Mouse (Mus musculus) heart, embryonic 16.5 days (tissue): Measurements from ENCODE around the gene Acer1. TPM values are rescaled to one million over a fixed set of nuclear protein-coding genes. Genes with fewer than 3 reads are reported as not detected.

Source experiments
- ATAC-seq: fragments of 200-750 bp; cut with Nextera tagmentation; replicated peaks from 2 replicates; pipeline ENCODE4 v1.8.0; 2017; ENCODE audit warnings: moderate number of reproducible peaks; ENCODE audit not compliant: insufficient read depth, low FRiP score; ENCODE audit errors: extremely low read depth
- H3K27ac ChIP-seq: fragments of 300-500 bp; sonication (generic); 2 replicates; pipeline ENCODE4 v1.5.1; 2014; ENCODE audit warnings: mild to moderate bottlenecking, low read length, control low read depth, moderate library complexity
- H3K27me3 ChIP-seq: fragments of 300-500 bp; sonication (generic); 2 replicates; pipeline ENCODE4 v1.6.1; 2014; ENCODE audit warnings: low read length, mixed read lengths; ENCODE audit not compliant: control insufficient read depth, insufficient read depth
- H3K36me3 ChIP-seq: fragments of 300-500 bp; sonication (generic); 2 replicates; pipeline ENCODE4 v1.6.1; 2014; ENCODE audit not compliant: control insufficient read depth, insufficient read depth
- H3K4me1 ChIP-seq: fragments of 300-500 bp; sonication (generic); 2 replicates; pipeline ENCODE4 v1.6.1; 2014; ENCODE audit warnings: low read length, mixed read lengths; ENCODE audit not compliant: control insufficient read depth, insufficient read depth
- H3K4me2 ChIP-seq: fragments of 300-500 bp; sonication (generic); 2 replicates; pipeline ENCODE4 v1.6.1; 2014; ENCODE audit warnings: low read depth, mild to moderate bottlenecking, control low read depth, low read length
- H3K4me3 ChIP-seq: fragments of 300-500 bp; sonication (generic); 2 replicates; pipeline ENCODE4 v1.5.1; 2014; ENCODE audit warnings: mild to moderate bottlenecking, control low read depth, low read length
- H3K9ac ChIP-seq: fragments of 300-500 bp; sonication (generic); 2 replicates; pipeline ENCODE4 v1.6.1; 2014; ENCODE audit warnings: low read length, control low read depth
- H3K9me3 ChIP-seq: fragments of 300-500 bp; sonication (generic); replicated peaks from 2 replicates; pipeline ENCODE4 v1.6.1; 2016; ENCODE audit warnings: low read length; ENCODE audit not compliant: control insufficient read depth
- WGBS: fragments of 180-500 bp; shearing (Covaris S2); extraction: QIAGEN DNeasy Blood & Tissue Kit; methylation state at CpG from one replicate; pipeline ENCODE4 v1.1.7; 2014; 5-methylcytosine and 5-hydroxymethylcytosine counted together
- polyA plus RNA-seq: library from polyadenylated mRNA; unstranded; fragments of >200 nt; fragmentation: Nextera tagmentation; extraction: Ambion mirVana; gene quantifications from 2 replicates; pipeline ENCODE4 v1.2.1, GENCODE M21; 2015

Acer1 gene
- polyA plus RNA-seq, 1 experiment from 2014 or later, result 0.05 TPM

GRCm38 (mm10) chr17:56935363-56936131, 46.4 kb downstream of the Acer1 start, which contains the start of gene Mllt1:
Gene Mllt1, minus strand, starts transcription at chr17:56935415.
- Histone ChIP-seq H3K27me3 (no peaks in the 10 kb centered on the region), H3K4me2 (peak within 1 kb of the TSS; percentile 85), H3K9me3 (peaks cover 4% of the 10 kb centered on the region; the same call in 1 of the 2 replicates), H3K36me3 (no peaks in the 10 kb centered on the region), H3K4me3 (peak within 1 kb of the TSS; percentile 97), H3K9ac (peak within 1 kb of the TSS; percentile 97), H3K27ac (peak within 1 kb of the TSS; percentile 76), H3K4me1 (peaks cover 14% of the 10 kb centered on the region)
- WGBS, result 2% methylated on average over 76 of the region's 76 CpGs
- peak; percentile 99 for ATAC-seq

GRCm38 (mm10) chr17:56934545-56935330, 47.2 kb downstream of the Acer1 start:
- Histone ChIP-seq H3K4me1 (peaks cover 14% of the 10 kb centered on the region), H3K36me3 (no peaks in the 10 kb centered on the region), H3K27ac (peak overlapping the region; percentile 76), H3K9me3 (peaks cover 4% of the 10 kb centered on the region; the same call in 1 of the 2 replicates), H3K4me3 (peak overlapping the region; percentile 97), H3K4me2 (peak overlapping the region; percentile 85), H3K27me3 (no peaks in the 10 kb centered on the region), H3K9ac (peak overlapping the region; percentile 97)
- 2% methylated on average over 42 of the region's 45 CpGs for WGBS
- ATAC-seq, result peak; percentile 34

GRCm38 (mm10) chr17:56933395-56933794, 48.5 kb downstream of the Acer1 start:
- peaks cover 4% of the 10 kb centered on the region; the same call in 1 of the 2 replicates for H3K9me3 ChIP-seq
- no peaks in the 10 kb centered on the region for H3K27me3 ChIP-seq
- H3K4me3 ChIP-seq, result no peak overlapping the region
- 93% methylated on average over 2 of the region's 2 CpGs for WGBS
- H3K4me1 ChIP-seq, result peaks cover 25% of the 10 kb centered on the region
- no peak for ATAC-seq
- H3K27ac ChIP-seq, result no peak overlapping the region
- no peak overlapping the region for H3K9ac ChIP-seq
- no peaks in the 10 kb centered on the region for H3K36me3 ChIP-seq
- H3K4me2 ChIP-seq, result no peak overlapping the region

GRCm38 (mm10) chr17:56930026-56930425, 51.9 kb downstream of the Acer1 start:
- no peaks in the 10 kb centered on the region for H3K27me3 ChIP-seq
- peaks cover 25% of the 10 kb centered on the region for H3K4me1 ChIP-seq
- WGBS, result 78% methylated on average over 8 of the region's 8 CpGs
- H3K27ac ChIP-seq, result no peak overlapping the region
- H3K4me2 ChIP-seq, result no peak overlapping the region
- no peak overlapping the region for H3K9ac ChIP-seq
- 0 out of 2 replicates have a peak, but pooled peaks cover 3% of the 10 kb centered on the region for H3K36me3 ChIP-seq
- no peak for ATAC-seq
- H3K9me3 ChIP-seq, result no peaks in the 10 kb centered on the region
- H3K4me3 ChIP-seq, result no peak overlapping the region

GRCm38 (mm10) chr17:56929530-56929929, 52.4 kb downstream of the Acer1 start:
- H3K27ac ChIP-seq, result peak overlapping the region; percentile 61
- no peak overlapping the region for H3K4me2 ChIP-seq
- no peaks in the 10 kb centered on the region for H3K9me3 ChIP-seq
- peaks cover 7% of the 10 kb centered on the region; the same call in 1 of the 2 replicates for H3K36me3 ChIP-seq
- H3K4me1 ChIP-seq, result peaks cover 23% of the 10 kb centered on the region
- H3K4me3 ChIP-seq, result no peak overlapping the region
- no peak for ATAC-seq
- 83% methylated on average over 1 of the region's 1 CpGs for WGBS
- H3K27me3 ChIP-seq, result no peaks in the 10 kb centered on the region
- no peak overlapping the region for H3K9ac ChIP-seq

GRCm38 (mm10) chr17:56929101-56929500, 52.8 kb downstream of the Acer1 start:
- peak; percentile 47 for ATAC-seq
- no peak overlapping the region for H3K4me3 ChIP-seq
- H3K4me2 ChIP-seq, result no peak overlapping the region
- no peak overlapping the region for H3K9ac ChIP-seq
- peaks cover 19% of the 10 kb centered on the region for H3K4me1 ChIP-seq
- no peaks in the 10 kb centered on the region for H3K9me3 ChIP-seq
- peaks cover 7% of the 10 kb centered on the region; the same call in 1 of the 2 replicates for H3K36me3 ChIP-seq
- no peaks in the 10 kb centered on the region for H3K27me3 ChIP-seq
- peak overlapping the region; percentile 61 for H3K27ac ChIP-seq

GRCm38 (mm10) chr17:56925998-56926397, 55.9 kb downstream of the Acer1 start:
- 91% methylated on average over 2 of the region's 2 CpGs for WGBS
- H3K4me3 ChIP-seq, result no peak overlapping the region
- H3K4me2 ChIP-seq, result no peak overlapping the region
- H3K36me3 ChIP-seq, result peaks cover 12% of the 10 kb centered on the region
- peaks cover 11% of the 10 kb centered on the region for H3K4me1 ChIP-seq
- no peaks in the 10 kb centered on the region for H3K27me3 ChIP-seq
- no peak overlapping the region for H3K9ac ChIP-seq
- no peak for ATAC-seq
- H3K27ac ChIP-seq, result no peak overlapping the region
- no peaks in the 10 kb centered on the region for H3K9me3 ChIP-seq

GRCm38 (mm10) chr17:56919725-56920124, 62.2 kb downstream of the Acer1 start:
- no peaks in the 10 kb centered on the region for H3K27me3 ChIP-seq
- no peak overlapping the region for H3K9ac ChIP-seq
- no peak overlapping the region for H3K4me3 ChIP-seq
- no peaks in the 10 kb centered on the region for H3K4me1 ChIP-seq
- ATAC-seq, result no peak
- WGBS, result 87% methylated on average over 3 of the region's 3 CpGs
- H3K4me2 ChIP-seq, result no peak overlapping the region
- peaks cover 14% of the 10 kb centered on the region for H3K36me3 ChIP-seq
- no peaks in the 10 kb centered on the region for H3K9me3 ChIP-seq
- H3K27ac ChIP-seq, result no peak overlapping the region

- Histone ChIP-seq H3K27ac (no peak overlapping the region), H3K4me1 (no peaks in the 10 kb centered on the region), H3K9me3 (no peaks in the 10 kb centered on the region), H3K36me3 (peaks cover 9% of the 10 kb centered on the region; the same call in 1 of the 2 replicates), H3K9ac (no peak overlapping the region), H3K4me2 (no peak overlapping the region), H3K27me3 (no peaks in the 10 kb centered on the region), H3K4me3 (no peak overlapping the region)
- WGBS, result 82% methylated on average over 2 of the region's 2 CpGs
- ATAC-seq, result no peak
Observed at GRCm38 (mm10) chr17:56917166-56917565, 64.8 kb downstream of the Acer1 start.
